Mouse (Mus musculus) left cerebral cortex, adult 11 months (tissue): ENCODE results near the gene Clec4d.

Source experiments
- DNase-seq: peaks from one replicate; pipeline ENCODE4 v3.0.0; 2022; ENCODE audit warnings: low spot score

Clec4d gene

GRCm38 (mm10) chr6:123308033-123308432 lies 46.1 kb downstream of the Clec4d start, which contains the start of gene Vmn2r19:
Vmn2r19 (plus strand) TSS chr6:123308333.
- DNase-seq = no peak
